Mouse (Mus musculus) liver, embryonic 12.5 days (tissue): ENCODE results near the gene Tmco1. TPM values are rescaled to one million over a fixed set of nuclear protein-coding genes. Genes with fewer than 3 reads are reported as not detected.

Experiments
- ATAC-seq: fragments of 200-750 bp; cut with Nextera tagmentation; 2 replicates; pipeline ENCODE4 v1.8.0; 2017; ENCODE audit warnings: moderate number of reproducible peaks, mild to moderate bottlenecking, moderate library complexity
- H3K27ac ChIP-seq: fragments of 300-500 bp; sonication (generic); 2 replicates; pipeline ENCODE4 v1.5.1; 2016; ENCODE audit warnings: mild to moderate bottlenecking
- H3K27me3 ChIP-seq: fragments of 300-500 bp; sonication (generic); replicated peaks from 2 replicates; pipeline ENCODE4 v1.6.1; 2016; ENCODE audit warnings: mild to moderate bottlenecking, moderate library complexity
- H3K36me3 ChIP-seq: fragments of 300-500 bp; sonication (generic); 2 replicates; pipeline ENCODE4 v1.6.1; 2016; ENCODE audit warnings: mild to moderate bottlenecking, moderate library complexity
- H3K4me1 ChIP-seq: fragments of 300-500 bp; sonication (generic); 2 replicates; pipeline ENCODE4 v1.6.1; 2016
- H3K4me2 ChIP-seq: fragments of 300-500 bp; sonication (generic); 2 replicates; pipeline ENCODE4 v1.6.1; 2016; ENCODE audit warnings: mild to moderate bottlenecking, moderate library complexity
- H3K4me3 ChIP-seq: fragments of 300-500 bp; sonication (generic); 2 replicates; pipeline ENCODE4 v1.5.1; 2016; ENCODE audit warnings: mild to moderate bottlenecking, moderate library complexity
- H3K9ac ChIP-seq: fragments of 300-500 bp; sonication (generic); 2 replicates; pipeline ENCODE4 v1.6.1; 2016; ENCODE audit warnings: mild to moderate bottlenecking, moderate library complexity
- H3K9me3 ChIP-seq: fragments of 300-500 bp; sonication (generic); replicated peaks from 2 replicates; pipeline ENCODE4 v1.6.1; 2016; ENCODE audit warnings: mild to moderate bottlenecking, moderate library complexity
- WGBS: fragments of 180-500 bp; shearing (Covaris S2); methylation state at CpG from one replicate; pipeline ENCODE4 v1.1.7; 2016; ENCODE audit not compliant: insufficient replicate concordance; 5-methylcytosine and 5-hydroxymethylcytosine counted together
- polyA plus RNA-seq: library from polyadenylated mRNA; unstranded; fragments of >200 nt; fragmentation: Nextera tagmentation; extraction: Ambion mirVana; gene quantifications from 2 replicates; pipeline ENCODE4 v1.2.1, GENCODE M21; 2016

The Tmco1 gene
- polyA plus RNA-seq, 1 experiment from 2014 or later: 74.2 TPM

DNA sequence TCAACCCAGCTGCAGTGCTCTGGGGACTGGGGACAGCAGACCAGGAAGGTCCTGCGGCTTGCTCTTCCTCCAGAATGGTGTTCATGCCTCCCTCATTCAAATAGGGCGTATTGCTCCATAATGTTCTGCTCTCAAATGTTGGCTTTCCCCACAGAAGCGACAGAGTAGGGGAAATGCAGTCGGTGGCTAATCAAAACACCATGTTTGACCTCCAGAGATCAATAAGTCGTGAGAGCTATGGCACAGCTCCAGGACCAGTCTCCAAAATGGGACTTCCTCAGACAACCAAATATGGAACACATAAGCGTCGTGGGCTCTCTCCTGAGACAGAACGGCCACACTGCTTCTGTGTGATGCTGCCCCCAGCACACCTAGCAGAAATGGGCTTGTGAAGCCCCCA is 36.3 kb upstream of the Tmco1 start:
- Histone ChIP-seq H3K27ac (peak overlapping the region; percentile 91), H3K9me3 (no peaks in the 10 kb centered on the region), H3K9ac (peak overlapping the region; percentile 63), H3K36me3 (peaks cover 5% of the 10 kb centered on the region), H3K4me3 (no peak overlapping the region), H3K4me1 (peaks cover 93% of the 10 kb centered on the region), H3K4me2 (peak overlapping the region; percentile 60), H3K27me3 (no peaks in the 10 kb centered on the region)
- peak; percentile 14 for ATAC-seq
- WGBS: 31% methylated on average over 8 of the region's 8 CpGs

DNA sequence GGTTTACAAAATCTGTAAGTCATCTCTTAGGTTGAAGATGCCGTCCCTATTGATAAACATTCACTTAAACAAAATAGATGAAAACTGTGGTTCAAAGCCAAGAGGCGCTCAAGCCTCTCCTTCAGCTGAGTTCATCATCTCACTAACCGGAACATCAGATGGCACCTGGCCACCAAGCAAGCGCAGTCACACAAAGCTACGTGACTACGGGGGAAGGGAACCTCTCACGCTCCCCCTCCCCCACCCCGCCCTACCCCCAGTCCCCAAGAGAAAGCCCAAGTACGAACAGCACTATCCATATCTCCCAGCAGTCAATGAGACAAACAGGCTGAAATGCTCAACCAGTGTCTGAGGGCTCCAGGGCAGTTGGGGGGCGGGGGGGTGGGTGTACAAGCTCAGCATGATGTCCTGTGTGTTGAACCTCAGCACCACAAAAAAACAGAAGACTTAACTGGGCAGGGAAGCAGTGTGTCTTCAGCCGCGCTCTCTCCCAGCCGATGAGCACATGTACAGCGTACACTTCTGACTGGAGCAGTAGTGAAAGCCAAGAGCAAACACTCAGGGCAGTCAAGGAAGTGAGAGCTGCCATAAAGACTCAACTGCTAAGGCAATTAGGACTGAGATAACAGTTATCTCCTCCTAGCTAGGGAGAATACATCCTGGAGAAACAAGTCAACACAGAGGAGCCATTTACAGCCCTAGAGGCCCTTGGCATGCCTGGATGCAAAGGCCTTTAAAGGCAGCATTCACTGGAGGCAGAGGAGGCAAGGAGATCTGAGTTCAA is 34.6 kb upstream of the Tmco1 start:
- H3K4me2 ChIP-seq: peak overlapping the region; percentile 62
- H3K9ac ChIP-seq: peak overlapping the region; percentile 51
- no peaks in the 10 kb centered on the region for H3K27me3 ChIP-seq
- H3K36me3 ChIP-seq: 0 out of 2 replicates have a peak, but pooled peaks cover under 1% of the 10 kb centered on the region
- ATAC-seq: peak; percentile 55
- H3K4me3 ChIP-seq: peak overlapping the region; percentile 24
- H3K27ac ChIP-seq: peak overlapping the region; percentile 77
- H3K4me1 ChIP-seq: peaks cover 86% of the 10 kb centered on the region
- no peaks in the 10 kb centered on the region for H3K9me3 ChIP-seq
- 26% methylated on average over 14 of the region's 14 CpGs for WGBS

DNA sequence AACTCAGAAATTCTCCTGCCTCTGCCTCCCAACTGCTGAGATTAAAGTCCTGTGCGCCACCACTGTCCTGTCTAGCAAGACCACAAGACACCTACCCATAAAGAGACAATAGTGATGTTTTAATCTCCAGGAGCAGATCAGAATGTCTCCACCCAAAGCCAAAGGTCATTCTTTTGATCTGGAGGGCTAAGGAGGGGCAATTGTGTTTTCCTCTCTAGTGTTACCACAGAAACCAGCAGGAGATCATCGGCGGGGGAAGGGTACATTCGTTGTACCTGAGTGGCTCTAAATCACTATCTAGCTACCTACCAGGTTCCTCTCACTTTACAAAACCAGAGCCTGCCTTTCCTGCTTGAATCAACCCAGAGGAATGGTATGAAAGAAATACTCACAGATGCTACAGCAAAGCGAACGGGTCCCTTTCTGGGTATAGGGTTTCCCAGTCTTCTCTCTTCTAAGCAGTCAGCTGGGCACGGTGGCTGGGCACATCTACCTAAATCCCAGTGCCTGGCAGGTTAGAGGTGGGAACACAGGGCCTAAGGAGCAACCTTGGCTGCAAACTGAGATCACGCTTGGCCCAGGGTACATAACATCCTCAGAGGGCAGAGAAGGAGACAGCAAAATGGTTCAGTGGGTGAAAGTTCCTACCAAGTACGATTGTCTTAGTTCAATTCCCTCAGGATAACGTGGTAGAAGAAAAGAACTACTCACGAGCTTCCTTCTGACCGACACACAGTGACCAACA is 33.4 kb upstream of the Tmco1 start:
- Histone ChIP-seq H3K4me2 (peak overlapping the region; percentile 62; the same call in 1 of the 2 replicates), H3K36me3 (peaks cover 10% of the 10 kb centered on the region; the same call in 1 of the 2 replicates), H3K9me3 (no peaks in the 10 kb centered on the region), H3K9ac (no peak overlapping the region), H3K27me3 (no peaks in the 10 kb centered on the region), H3K4me3 (no peak overlapping the region), H3K4me1 (peaks cover 84% of the 10 kb centered on the region), H3K27ac (peak overlapping the region; percentile 77)
- ATAC-seq: no peak
- WGBS: 72% methylated on average over 12 of the region's 12 CpGs

DNA sequence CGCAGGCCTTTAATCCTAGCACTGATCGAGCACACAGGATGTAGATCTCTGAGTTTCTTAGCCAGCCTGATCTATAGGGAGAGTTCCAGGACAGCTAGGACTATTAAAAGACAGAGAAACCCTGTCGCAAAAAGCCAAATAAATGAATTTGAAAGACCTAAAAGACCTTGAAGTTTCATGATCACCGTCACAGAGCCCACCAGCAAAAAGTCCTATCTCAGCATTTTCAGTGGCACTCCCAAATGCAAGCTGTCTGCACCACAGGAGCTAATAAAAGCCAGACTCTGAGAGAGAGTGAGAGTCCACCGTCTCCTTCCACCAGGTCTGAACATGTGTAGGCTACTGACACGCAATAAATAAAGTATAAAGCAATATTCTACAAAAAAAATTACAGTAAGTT is 29.8 kb upstream of the Tmco1 start:
- Histone ChIP-seq H3K36me3 (peaks cover 17% of the 10 kb centered on the region), H3K27ac (peak overlapping the region; percentile 15; the same call in 1 of the 2 replicates), H3K4me3 (no peak overlapping the region), H3K27me3 (no peaks in the 10 kb centered on the region), H3K4me2 (no peak overlapping the region), H3K9ac (no peak overlapping the region), H3K9me3 (no peaks in the 10 kb centered on the region), H3K4me1 (peaks cover 84% of the 10 kb centered on the region)
- WGBS: 79% methylated on average over 6 of the region's 6 CpGs
- ATAC-seq: no peak

DNA sequence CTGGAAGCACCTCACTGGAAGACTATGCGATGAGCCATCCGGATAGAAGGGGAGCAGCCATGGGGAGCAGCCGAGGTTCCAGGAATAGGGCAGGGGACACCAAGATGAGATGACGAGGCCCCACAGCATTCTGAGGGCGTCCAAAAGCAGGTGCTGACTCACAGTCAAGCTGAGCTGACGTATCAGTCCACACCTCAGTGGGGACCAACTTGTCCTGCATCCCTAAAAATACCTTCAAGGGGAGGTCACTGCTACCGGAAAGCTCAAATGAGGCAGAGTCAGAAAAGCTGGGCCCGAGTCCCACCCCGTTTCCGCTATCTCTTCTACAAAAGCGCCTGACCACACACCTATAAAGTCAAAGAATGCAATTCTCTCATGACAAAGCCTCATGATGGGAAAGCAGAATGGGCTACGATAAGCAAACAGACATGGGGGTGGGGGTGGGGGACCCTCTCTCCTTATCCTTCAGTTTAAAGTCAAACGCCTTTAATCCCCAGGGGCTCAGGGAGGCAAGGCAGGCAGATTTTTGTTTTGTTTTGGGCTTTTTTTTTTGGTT is 28.9 kb upstream of the Tmco1 start:
- H3K4me3 ChIP-seq: no peak overlapping the region
- peaks cover 76% of the 10 kb centered on the region for H3K4me1 ChIP-seq
- H3K9ac ChIP-seq: no peak overlapping the region
- peaks cover 17% of the 10 kb centered on the region for H3K36me3 ChIP-seq
- H3K27me3 ChIP-seq: no peaks in the 10 kb centered on the region
- no peak overlapping the region for H3K27ac ChIP-seq
- 0 out of 2 replicates have a peak, but pooled peaks have one; percentile 15 for ATAC-seq
- H3K9me3 ChIP-seq: no peaks in the 10 kb centered on the region
- no peak overlapping the region for H3K4me2 ChIP-seq
- WGBS: 52% methylated on average over 13 of the region's 13 CpGs

DNA sequence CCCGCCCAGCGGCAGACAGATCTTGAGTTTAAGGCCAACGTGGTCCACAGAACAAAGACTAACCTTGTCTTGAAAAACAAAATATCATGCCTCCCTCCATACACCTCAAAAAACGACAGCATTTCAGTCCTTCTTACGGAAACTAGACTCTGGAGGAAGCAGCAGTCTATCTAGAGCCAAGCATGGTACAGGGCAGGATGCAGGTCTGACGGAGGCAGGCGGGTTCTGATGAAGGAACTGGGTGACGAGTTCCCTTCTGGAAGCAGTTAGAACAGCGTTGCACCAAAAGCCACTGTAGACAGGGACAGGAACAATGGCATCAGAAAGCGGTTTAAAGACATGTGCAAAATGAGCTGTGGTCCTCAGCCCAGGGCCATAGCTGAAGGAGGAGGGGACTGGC is 28.1 kb upstream of the Tmco1 start:
- Histone ChIP-seq H3K4me3 (no peak overlapping the region), H3K4me1 (peaks cover 72% of the 10 kb centered on the region), H3K9ac (no peak overlapping the region), H3K4me2 (no peak overlapping the region), H3K27ac (no peak overlapping the region; the same call in 1 of the 2 replicates), H3K36me3 (peaks cover 17% of the 10 kb centered on the region), H3K27me3 (no peaks in the 10 kb centered on the region; the same call in 1 of the 2 replicates), H3K9me3 (no peaks in the 10 kb centered on the region)
- no peak for ATAC-seq
- 72% methylated on average over 10 of the region's 10 CpGs for WGBS

DNA sequence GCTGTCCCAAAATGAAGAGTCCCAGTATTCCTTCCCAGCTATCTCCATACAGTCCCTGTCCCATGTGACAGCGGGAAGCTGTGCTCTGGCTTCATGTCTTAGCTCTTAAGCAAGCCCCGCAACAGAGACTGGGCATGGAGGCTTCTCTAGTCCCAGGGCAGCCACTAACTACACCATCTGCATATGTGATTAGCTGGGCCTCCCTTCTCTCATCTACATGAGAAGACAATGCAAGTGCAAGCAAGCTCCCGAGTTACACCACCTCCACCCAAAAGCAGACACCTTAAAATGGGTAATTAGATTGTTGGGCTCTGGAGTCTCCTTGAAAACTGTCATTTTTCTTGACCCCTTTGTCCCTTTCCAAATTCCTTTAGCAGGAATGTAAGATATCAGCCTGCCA is 26.1 kb upstream of the Tmco1 start:
- no peak overlapping the region for H3K4me3 ChIP-seq
- H3K36me3 ChIP-seq: peaks cover 17% of the 10 kb centered on the region
- H3K9ac ChIP-seq: peak overlapping the region; percentile 83
- ATAC-seq: no peak
- 56% methylated on average over 3 of the region's 3 CpGs for WGBS
- H3K27me3 ChIP-seq: peaks cover 7% of the 10 kb centered on the region; the same call in 1 of the 2 replicates
- H3K27ac ChIP-seq: 0 out of 2 replicates have a peak overlapping the region, but pooled peaks have one; percentile 87
- H3K4me1 ChIP-seq: peaks cover 67% of the 10 kb centered on the region
- no peaks in the 10 kb centered on the region for H3K9me3 ChIP-seq
- peak overlapping the region; percentile 86 for H3K4me2 ChIP-seq

DNA sequence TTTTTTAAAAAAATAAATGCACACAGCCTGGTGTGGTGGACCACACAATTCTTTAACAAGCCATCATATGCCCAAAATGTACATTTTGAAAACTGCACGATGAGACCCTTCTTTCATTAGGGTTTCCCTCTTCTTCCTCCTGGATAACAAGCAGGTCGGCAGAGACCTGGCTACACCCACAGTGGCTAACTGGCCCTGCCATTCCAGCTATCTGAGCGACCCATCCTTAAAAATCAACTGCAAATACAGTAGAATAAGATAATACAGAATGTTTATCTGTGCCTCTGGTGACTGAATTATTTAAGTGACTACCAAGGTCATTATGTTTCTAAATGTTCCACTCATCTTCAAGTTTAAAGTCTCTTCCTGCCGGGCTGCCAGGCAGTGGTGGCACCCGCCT is 25.4 kb upstream of the Tmco1 start:
- Histone ChIP-seq H3K4me1 (peaks cover 70% of the 10 kb centered on the region), H3K9me3 (no peaks in the 10 kb centered on the region), H3K4me2 (peak overlapping the region; percentile 86), H3K27me3 (peaks cover 7% of the 10 kb centered on the region; the same call in 1 of the 2 replicates), H3K9ac (peak overlapping the region; percentile 83), H3K27ac (peak overlapping the region; percentile 87), H3K4me3 (peak overlapping the region; percentile 79), H3K36me3 (peaks cover 17% of the 10 kb centered on the region)
- ATAC-seq: no peak
- WGBS: 8% methylated on average over 5 of the region's 5 CpGs

DNA sequence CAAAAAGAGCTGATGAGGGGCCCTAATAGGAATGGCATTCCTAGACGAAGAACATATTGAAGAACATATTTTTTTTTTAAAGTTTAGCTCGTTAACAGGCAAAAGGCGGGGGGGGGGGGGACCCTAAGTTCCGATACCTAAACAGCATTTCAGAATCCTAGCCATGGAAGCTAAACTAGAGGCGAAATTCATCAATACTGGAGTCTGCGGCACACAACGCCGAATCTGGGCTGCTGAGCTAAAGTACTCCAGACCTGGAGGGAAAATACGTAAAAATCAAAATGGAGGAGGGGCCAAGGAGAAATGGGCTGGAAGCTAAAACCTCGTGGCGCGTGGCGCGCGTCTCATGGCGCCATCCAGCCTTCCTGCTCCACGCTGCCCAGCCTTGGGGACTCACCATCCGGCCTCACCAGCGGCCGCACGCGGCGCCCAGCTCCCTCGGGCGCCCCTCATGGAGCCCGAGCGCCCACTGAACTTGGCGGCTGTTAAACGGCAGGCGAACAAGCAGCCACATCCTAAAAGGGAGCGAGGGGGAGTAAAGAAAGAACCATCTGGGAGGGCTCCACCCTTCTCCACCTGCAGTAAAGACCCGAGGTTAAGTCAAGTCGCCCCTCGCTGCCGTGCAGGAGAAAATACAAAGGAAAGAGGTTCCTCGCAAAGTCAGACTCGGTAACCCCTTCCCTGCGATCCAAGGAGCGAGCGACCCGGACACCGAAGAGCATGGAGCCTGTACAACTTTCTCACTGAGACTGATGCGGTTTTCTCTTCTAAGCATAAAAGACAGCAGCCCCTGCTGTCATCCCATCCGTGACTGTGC is 24.5 kb upstream of the Tmco1 start:
- Histone ChIP-seq H3K9ac (peak overlapping the region; percentile 83), H3K36me3 (peaks cover 16% of the 10 kb centered on the region), H3K9me3 (no peaks in the 10 kb centered on the region), H3K4me3 (peak overlapping the region; percentile 79), H3K4me1 (peaks cover 77% of the 10 kb centered on the region), H3K27ac (peak overlapping the region; percentile 87), H3K27me3 (peaks cover 7% of the 10 kb centered on the region; the same call in 1 of the 2 replicates), H3K4me2 (peak overlapping the region; percentile 86)
- under 1% methylated on average over 44 of the region's 44 CpGs for WGBS
- ATAC-seq: peak; percentile 6; the same call in 1 of the 2 replicates

DNA sequence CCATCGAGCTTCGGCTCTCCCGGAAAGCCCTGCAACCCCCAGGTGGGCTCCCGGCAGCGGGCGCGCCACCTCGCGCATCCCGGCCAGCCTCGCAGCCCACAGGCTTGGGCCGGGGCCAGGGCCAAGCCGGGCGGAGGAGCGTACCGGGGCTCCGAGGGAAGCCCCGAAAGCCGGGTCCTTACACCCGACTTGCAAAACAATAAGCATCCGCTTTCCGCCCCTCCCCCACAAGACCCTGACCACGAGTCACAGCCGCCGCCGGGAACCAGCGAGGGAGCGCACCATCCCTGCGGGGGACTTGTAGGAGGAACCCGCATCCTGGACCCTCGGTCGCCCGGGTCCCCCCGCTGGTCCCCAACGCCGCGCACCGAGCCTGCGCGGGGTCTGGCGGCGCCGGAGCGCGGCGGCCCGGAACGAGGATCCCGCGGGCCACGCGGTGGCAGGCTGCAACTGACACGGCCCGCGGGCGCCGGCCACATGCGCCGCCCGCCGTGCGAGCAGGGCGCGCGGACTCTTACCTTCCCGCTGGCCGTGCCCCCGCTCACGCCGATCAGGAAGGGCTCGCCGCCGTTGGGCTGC is 23.8 kb upstream of the Tmco1 start:
- under 1% methylated on average over 70 of the region's 73 CpGs for WGBS
- Histone ChIP-seq H3K4me2 (peak overlapping the region; percentile 86), H3K4me3 (peak overlapping the region; percentile 79), H3K36me3 (peaks cover 9% of the 10 kb centered on the region), H3K27ac (peak overlapping the region; percentile 87), H3K9me3 (no peaks in the 10 kb centered on the region), H3K4me1 (peaks cover 77% of the 10 kb centered on the region), H3K9ac (peak overlapping the region; percentile 83), H3K27me3 (peaks cover 8% of the 10 kb centered on the region)
- peak; percentile 40 for ATAC-seq

DNA sequence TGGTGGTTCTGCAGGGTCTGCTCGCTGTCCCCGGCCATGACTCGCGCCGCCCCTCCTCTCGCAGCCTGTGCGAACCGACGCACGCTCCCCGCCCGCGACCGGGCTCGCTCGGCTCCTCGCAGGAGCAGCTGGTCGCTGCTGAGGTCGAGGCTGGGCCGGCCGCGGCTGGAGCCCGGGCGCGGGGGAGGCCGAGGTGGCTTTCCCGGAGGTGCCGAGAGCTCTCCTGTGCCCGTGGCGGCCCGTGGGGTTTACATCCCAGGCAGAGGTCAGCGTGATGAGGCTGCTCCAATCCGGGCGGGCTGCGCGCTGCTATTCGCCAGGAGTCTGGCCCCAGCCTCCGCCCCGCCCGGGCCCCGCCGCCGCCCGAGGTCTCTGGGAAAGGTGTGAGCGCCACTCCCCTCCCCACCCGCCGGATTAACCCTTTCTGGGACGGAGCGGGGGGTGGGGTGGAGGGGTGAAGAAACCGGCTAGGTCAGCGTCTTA is 23.3 kb upstream of the Tmco1 start:
- Histone ChIP-seq H3K27ac (peak overlapping the region; percentile 87), H3K4me1 (peaks cover 79% of the 10 kb centered on the region), H3K4me2 (peak overlapping the region; percentile 86), H3K27me3 (peaks cover 13% of the 10 kb centered on the region), H3K9ac (peak overlapping the region; percentile 83), H3K4me3 (peak overlapping the region; percentile 79), H3K9me3 (no peaks in the 10 kb centered on the region), H3K36me3 (peaks cover 7% of the 10 kb centered on the region)
- 0% methylated on average over 50 of the region's 51 CpGs for WGBS
- peak; percentile 81 for ATAC-seq
